Mouse (Mus musculus) G1E (cell line): ENCODE data around the gene Ms4a10.

Experiments used
- CTCF ChIP-seq: IDR thresholded peaks from 2 replicates; pipeline ENCODE4 v1.5.1; 2012; ENCODE audit warnings: low read depth, low read length, inconsistent platforms, mixed read lengths
- GATA1 ChIP-seq: IDR thresholded peaks from 2 replicates; pipeline ENCODE4 v1.6.1; 2012; ENCODE audit warnings: borderline replicate concordance, low read length, inconsistent platforms, mixed read lengths
- GATA2 ChIP-seq: IDR thresholded peaks from 2 replicates; pipeline ENCODE4 v1.6.1; 2012; ENCODE audit warnings: low read depth, low read length, inconsistent platforms, borderline replicate concordance
- POLR2AphosphoS5 ChIP-seq: IDR thresholded peaks from 2 replicates; pipeline ENCODE4 v1.6.1; 2012; ENCODE audit warnings: low read depth, low read length, inconsistent platforms; ENCODE audit not compliant: insufficient replicate concordance
- TAL1 ChIP-seq: conservative IDR thresholded peaks from 2 replicates; pipeline ENCODE4 v1.6.1; 2012; ENCODE audit warnings: low read depth, low read length, inconsistent platforms, mixed read lengths

GRCm38 (mm10) chr19:11017251-11017650 lies 42.8 kb upstream of the Ms4a10 start:
- TF ChIP-seq CTCF (no peak), TAL1 (no peak), POLR2AphosphoS5 (no peak), GATA1 (no peak), GATA2 (no peak)
